Mouse (Mus musculus): ENCODE data around the gene Sgk1. TPM values are rescaled to one million over a fixed set of nuclear protein-coding genes. Genes with fewer than 3 reads are reported as not detected.
A peak's percentile ranks its signal among the peaks of the same experiment; 100 is the strongest.
"Not testable (repeated sequence)": the region's sequence is repeated elsewhere in the genome, so short reads cannot be mapped to it uniquely, and the experiment has no call there.

Sgk1 gene
- total RNA-seq, 2 experiments from 2014 or later = 88.8 to 199 TPM

GRCm38 (mm10) chr10:21858437-21858974, 23.5 kb upstream of the Sgk1 start:
- no peak for DNase-seq (ENCODE audit: low spot score in 2 of 2)

- DNase-seq (ENCODE audit: low spot score in 2 of 2) = no peak
These were observed 15.5 kb upstream of the Sgk1 start for GRCm38 (mm10) chr10:21866504-21866903.

- DNase-seq (ENCODE audit: low spot score in 2 of 2) = no peak
These were observed 13.8 kb upstream of the Sgk1 start for GRCm38 (mm10) chr10:21868221-21868620.

GRCm38 (mm10) chr10:21868623-21869022, 13.4 kb upstream of the Sgk1 start:
- no peak for DNase-seq (ENCODE audit: low spot score in 2 of 2)

- peak in 1 of 2 experiments; percentile 28 for DNase-seq (ENCODE audit: low spot score in 2 of 2)
These were observed 174 bp upstream of the Sgk1 start for GRCm38 (mm10) chr10:21881837-21882183.

GRCm38 (mm10) chr10:21883587-21883986, 1.6 kb downstream of the Sgk1 start:
- peak in 1 of 2 experiments; percentile 41 for DNase-seq (ENCODE audit: low spot score in 2 of 2)

- DNase-seq (ENCODE audit: low spot score in 2 of 2) = no peak
These were observed 2.5 kb downstream of the Sgk1 start for GRCm38 (mm10) chr10:21884534-21884933.

GRCm38 (mm10) chr10:21889141-21889765, 7.3 kb downstream of the Sgk1 start:
- DNase-seq (ENCODE audit: low spot score in 2 of 2) = no peak

GRCm38 (mm10) chr10:21890293-21890692, 8.3 kb downstream of the Sgk1 start:
- DNase-seq (ENCODE audit: low spot score in 2 of 2) = no peak

- DNase-seq (ENCODE audit: low spot score in 2 of 2) = no peak
These were observed 9.5 kb downstream of the Sgk1 start for GRCm38 (mm10) chr10:21891442-21891841.

- DNase-seq (ENCODE audit: low spot score in 2 of 2) = no peak
These were observed 10.1 kb downstream of the Sgk1 start for GRCm38 (mm10) chr10:21892104-21892503.

GRCm38 (mm10) chr10:21898417-21898816, 16.4 kb downstream of the Sgk1 start:
- DNase-seq (ENCODE audit: low spot score in 2 of 2) = no peak

GRCm38 (mm10) chr10:21898851-21899250, 16.9 kb downstream of the Sgk1 start:
- DNase-seq (ENCODE audit: low spot score in 2 of 2) = not testable (repeated sequence)

- DNase-seq (ENCODE audit: low spot score in 2 of 2) = no peak
These were observed 17.4 kb downstream of the Sgk1 start for GRCm38 (mm10) chr10:21899397-21899796.

- DNase-seq (ENCODE audit: low spot score in 2 of 2) = no peak
These were observed 20.5 kb downstream of the Sgk1 start for GRCm38 (mm10) chr10:21902152-21903140.

- DNase-seq (ENCODE audit: low spot score in 2 of 2) = no peak
These were observed 22.2 kb downstream of the Sgk1 start for GRCm38 (mm10) chr10:21904151-21904550.

- no peak for DNase-seq (ENCODE audit: low spot score in 2 of 2)
These were observed 23.6 kb downstream of the Sgk1 start for GRCm38 (mm10) chr10:21905616-21906015.

GRCm38 (mm10) chr10:21906894-21907446, 25.0 kb downstream of the Sgk1 start:
- no peak for DNase-seq (ENCODE audit: low spot score in 2 of 2)

GRCm38 (mm10) chr10:21907784-21908183, 25.8 kb downstream of the Sgk1 start:
- DNase-seq (ENCODE audit: low spot score in 2 of 2) = no peak

GRCm38 (mm10) chr10:21908686-21909085, 26.7 kb downstream of the Sgk1 start:
- DNase-seq (ENCODE audit: low spot score in 2 of 2) = no peak

- no peak for DNase-seq (ENCODE audit: low spot score in 2 of 2)
These were observed 28.4 kb downstream of the Sgk1 start for GRCm38 (mm10) chr10:21910334-21910733.
